Mouse (Mus musculus) telencephalon, adult 2 months (tissue): ENCODE measurements around the gene Tln1.
"Not testable (repeated sequence)": the region's sequence is repeated elsewhere in the genome, so short reads cannot be mapped to it uniquely, and the experiment has no call there.

Experiments
- DNase-seq: peaks from one replicate; pipeline ENCODE4 v3.0.0-alpha.2; 2011; ENCODE audit warnings: low read depth, low spot score

Tln1 gene

GRCm38 (mm10) chr4:43561997-43562768, at the start of gene Tln1, which contains the start of gene Creb3:
TSS of gene Tln1 (minus strand) at chr4:43562691.
TSS of gene Creb3 (plus strand) at chr4:43562332.
- peak; percentile 98 for DNase-seq

- no peak for DNase-seq
Observed at GRCm38 (mm10) chr4:43604751-43605685, 42.5 kb upstream of the Tln1 start.

DNA sequence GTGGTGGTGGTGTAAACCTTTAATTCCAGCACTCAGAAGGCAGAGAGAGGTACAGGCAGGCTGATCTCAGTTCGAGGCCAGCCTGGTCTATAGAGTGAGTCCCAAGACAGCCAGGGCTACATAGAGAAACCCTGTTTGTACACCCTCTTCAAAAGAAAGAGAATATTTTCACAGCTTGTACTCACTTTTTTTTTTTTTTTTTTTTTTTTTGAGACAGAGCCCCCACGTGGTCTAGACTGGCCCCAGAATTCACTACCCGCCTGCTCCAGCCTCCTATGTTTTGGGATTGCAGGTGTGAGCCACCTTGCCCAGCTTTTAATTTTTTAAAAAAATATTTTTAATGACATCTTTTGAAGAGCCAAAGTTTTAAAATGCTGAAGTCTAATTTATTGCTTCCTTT, 41.6 kb upstream of the Tln1 start:
- no peak for DNase-seq

DNA sequence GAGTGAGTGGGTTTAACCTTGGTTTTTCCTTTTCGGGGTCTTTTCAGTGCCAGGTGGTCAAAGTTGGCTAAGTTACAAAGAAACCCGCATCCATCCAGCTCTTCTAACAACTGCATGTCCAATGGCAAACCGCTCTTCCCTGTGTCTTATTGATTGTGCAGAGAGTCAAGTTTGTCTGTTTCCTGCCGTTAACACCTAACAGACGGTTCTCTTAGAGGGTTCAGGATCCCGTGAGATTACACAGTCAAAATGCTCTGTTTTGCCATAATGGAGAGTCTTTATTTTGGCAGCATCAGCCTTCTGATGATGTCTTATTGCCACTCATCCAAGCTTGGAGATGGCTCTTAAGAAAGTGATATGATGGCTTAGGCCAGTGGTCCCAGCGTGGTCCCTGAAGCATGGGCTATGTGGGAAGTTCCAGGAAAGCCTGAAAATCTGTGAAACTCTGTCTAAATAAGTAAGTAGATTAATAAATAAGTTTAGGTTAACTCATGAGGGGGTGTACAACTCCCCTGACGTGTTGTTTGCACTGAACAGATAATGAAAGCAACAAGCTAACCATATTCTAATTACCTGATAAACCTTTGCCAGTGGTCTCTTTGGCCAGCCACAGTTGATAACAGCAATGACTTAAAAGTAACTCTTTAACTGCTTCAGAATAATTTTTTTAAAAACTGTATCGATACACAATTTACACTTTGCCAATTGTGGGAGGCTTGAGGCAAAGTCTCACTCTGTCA, 37.9 kb upstream of the Tln1 start:
- no peak for DNase-seq

- DNase-seq: no peak
Observed at GRCm38 (mm10) chr4:43598650-43599380, 36.3 kb upstream of the Tln1 start.

DNA sequence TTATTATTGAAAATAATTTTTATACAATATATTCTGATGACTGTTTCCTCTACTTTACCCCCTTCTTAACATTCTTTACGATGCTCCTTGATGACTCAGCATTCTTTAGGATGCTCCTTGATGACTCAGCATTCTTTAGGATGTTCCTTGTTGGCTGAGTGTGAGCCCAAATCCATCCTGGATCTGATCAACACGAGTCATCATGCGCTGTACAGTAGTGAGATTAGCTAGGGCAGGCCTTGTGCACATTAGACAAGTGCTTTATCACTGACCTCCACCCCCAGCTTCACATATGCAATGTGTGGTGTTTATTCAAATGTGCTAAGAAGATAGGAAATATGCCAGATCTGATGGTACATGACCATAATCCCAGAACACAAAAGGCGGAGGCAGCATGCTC, 35.7 kb upstream of the Tln1 start:
- no peak for DNase-seq

DNA sequence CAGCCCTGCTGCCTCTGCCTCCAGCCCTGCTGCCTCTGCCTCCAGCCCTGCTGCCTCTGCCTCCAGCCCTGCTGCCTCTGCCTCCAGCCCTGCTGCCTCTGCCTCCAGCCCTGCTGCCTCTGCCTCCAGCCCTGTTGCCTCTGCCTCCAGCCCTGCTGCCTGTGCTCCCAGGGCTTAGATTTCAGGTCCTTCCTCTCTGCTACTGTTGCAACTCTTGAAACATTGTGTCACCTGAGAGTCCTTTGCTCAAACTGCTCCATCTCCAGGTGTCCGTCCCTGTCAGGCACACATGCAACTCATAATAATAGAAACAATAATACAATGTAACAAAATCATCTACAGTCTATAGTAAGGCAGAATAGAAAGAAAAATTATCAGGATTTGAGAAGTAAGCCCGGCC, 34.1 kb upstream of the Tln1 start:
- DNase-seq: not testable (repeated sequence)

GRCm38 (mm10) chr4:43593453-43593852, 31.0 kb upstream of the Tln1 start:
- no peak for DNase-seq

GRCm38 (mm10) chr4:43591961-43592360, 29.5 kb upstream of the Tln1 start:
- no peak for DNase-seq

DNA sequence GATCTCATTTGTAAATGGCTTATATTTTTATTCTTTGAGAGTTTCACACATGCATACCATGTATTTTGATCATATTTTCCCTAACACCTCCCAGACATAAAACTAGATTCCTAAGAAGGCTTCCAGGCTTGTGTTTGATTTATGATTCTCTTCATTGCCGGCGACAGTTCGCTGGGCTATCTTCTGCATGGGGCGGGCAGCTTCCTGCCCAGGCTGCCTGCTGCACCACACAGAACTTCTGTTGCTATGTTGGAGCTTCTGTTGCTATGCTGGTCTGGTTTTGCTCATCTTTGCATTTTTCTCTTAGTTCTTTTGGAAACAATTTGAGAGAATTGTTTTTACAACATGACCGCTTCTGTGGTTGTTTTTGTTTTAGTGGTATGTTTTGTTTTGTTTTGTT, 29.1 kb upstream of the Tln1 start:
- DNase-seq: no peak

- no peak for DNase-seq
Observed at GRCm38 (mm10) chr4:43587681-43588080, 25.2 kb upstream of the Tln1 start.

DNA sequence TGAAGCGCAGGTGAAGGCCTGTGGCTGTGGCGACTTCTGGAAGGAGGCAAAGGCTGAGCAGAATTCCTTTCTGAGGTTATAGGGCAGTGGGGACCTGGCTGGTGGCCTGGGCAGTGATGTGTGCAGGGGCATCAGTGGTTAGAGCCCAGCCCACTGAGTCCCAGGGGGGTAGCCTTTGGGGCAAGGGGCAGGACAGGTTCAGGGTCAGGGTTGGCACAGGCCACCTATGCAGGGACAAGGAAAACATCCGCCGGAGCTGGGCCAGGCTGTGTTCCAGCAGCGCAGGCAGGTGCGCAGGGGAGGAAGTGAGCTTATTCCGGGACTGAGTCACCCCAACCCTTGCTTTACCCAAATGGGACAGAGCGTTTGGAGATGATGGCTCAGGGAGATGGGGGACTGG, 23.9 kb upstream of the Tln1 start:
- DNase-seq: no peak

- no peak for DNase-seq
Observed at GRCm38 (mm10) chr4:43585682-43586081, 23.2 kb upstream of the Tln1 start.

- no peak for DNase-seq
Observed at GRCm38 (mm10) chr4:43584444-43585416, 22.2 kb upstream of the Tln1 start, which contains the start of gene Msmp. TSS of gene Msmp (minus strand) at chr4:43584494.

- DNase-seq: no peak
Observed at GRCm38 (mm10) chr4:43583421-43583820, 20.9 kb upstream of the Tln1 start.

GRCm38 (mm10) chr4:43582241-43582640, 19.8 kb upstream of the Tln1 start:
- no peak for DNase-seq

DNA sequence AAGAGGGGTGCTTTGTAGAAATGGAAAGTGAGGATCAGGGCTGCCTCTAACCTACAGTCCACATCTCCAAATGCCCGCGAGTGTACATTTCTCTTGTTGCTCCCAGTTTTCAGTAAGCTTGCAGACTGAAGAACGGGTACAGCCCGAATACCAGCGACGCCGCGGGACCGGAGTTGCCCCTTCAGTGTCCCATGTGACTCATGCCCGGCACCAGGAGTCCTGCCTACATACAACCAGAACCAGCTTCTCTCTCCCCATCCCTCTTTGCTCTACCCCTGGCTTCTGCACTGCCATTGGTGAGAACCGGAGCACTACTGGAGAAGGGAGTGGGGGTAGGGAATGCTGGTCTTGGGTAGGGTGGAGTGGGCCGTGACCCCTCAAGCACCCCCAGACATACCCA, 18.9 kb upstream of the Tln1 start:
- DNase-seq: no peak

- no peak for DNase-seq
Observed at GRCm38 (mm10) chr4:43580721-43581120, 18.2 kb upstream of the Tln1 start.

DNA sequence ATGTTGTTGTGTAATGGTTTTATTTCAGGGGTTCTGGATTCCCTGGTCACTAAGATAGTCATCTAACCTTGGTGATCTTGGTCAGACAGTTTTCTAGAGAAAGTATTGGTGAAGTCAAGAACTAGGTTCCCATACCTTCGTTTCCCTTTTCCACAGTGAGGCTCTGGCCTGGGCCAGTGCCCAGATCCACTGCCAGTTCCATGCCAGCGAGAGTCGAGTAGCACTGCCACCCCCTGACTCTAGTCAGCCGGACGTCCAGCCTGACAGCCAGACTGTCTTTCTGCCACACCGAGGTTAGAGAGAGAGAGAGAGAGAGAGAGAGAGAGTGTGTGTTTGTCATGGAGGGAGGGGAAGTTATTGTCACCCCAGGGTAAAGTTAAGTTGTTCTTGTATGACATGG, 17.2 kb upstream of the Tln1 start:
- no peak for DNase-seq

- no peak for DNase-seq
Observed at GRCm38 (mm10) chr4:43579256-43579655, 16.8 kb upstream of the Tln1 start.
